Mouse (Mus musculus): Measurements from ENCODE around the gene 5330417C22Rik. TPM values are rescaled to one million over a fixed set of nuclear protein-coding genes. Genes with fewer than 3 reads are reported as not detected.
"Not testable (repeated sequence)": the region's sequence is repeated elsewhere in the genome, so short reads cannot be mapped to it uniquely, and the experiment has no call there.

5330417C22Rik gene
- polyA plus RNA-seq (2015; fragmentation: Nextera tagmentation; extraction: Ambion mirVana): 9.8 and 10.0 TPM in 2 replicates

DNA sequence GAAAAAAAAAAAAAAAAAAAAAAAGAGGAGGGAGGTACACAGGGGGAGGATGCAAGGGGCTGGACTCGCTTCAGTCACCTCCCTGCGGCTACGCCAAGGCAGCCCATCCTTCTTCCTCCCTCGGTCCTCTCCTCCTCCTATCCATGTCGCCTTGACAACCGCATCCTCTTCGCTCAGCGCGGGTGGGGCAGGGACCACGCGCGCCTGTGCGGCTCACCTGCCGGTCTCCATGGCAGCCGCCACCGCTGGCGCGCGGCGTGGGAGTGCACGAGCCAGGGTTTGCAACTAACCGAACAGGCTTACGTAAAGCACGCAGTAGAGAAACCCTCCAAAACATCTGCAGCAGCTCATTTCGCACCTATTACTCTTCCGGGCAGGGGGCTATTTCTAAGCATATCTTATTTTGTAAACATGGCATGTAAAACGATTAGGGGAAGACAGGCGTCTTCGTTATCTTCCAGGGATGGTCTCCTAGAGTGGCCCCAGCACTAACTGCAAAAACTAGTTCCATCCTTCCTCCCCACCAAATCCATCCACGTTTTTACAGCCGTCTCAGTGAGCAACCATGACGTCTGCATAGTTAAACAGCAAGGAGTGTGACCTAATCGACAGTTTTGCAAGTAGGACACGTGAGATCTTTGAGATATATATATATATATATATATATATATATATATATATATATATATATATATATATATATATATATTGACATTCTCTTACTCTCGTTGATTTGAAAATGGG lies at the start of gene 5330417C22Rik:
5330417C22Rik (minus strand) TSS at position 20 of the 744 bp plus-strand sequence.
- peak; percentile 97 for ATAC-seq (ENCODE audit: low FRiP score)
- H3K27me3 ChIP-seq: peaks cover 9% of the 10 kb centered on the region; the same call in 1 of the 2 replicates
- H3K4me1 ChIP-seq (replicated peaks): peaks cover 27% of the 10 kb centered on the region
- no peaks in the 10 kb centered on the region for H3K9me3 ChIP-seq
- WGBS: under 1% methylated on average over 35 of the region's 35 CpGs
- H3K4me3 ChIP-seq: peak within 1 kb of the TSS; percentile 42
- H3K4me2 ChIP-seq: peak within 1 kb of the TSS; percentile 64
- peak within 1 kb of the TSS; percentile 69 for H3K9ac ChIP-seq
- H3K36me3 ChIP-seq: no peaks in the 10 kb centered on the region
- peak within 1 kb of the TSS; percentile 78 for H3K27ac ChIP-seq

DNA sequence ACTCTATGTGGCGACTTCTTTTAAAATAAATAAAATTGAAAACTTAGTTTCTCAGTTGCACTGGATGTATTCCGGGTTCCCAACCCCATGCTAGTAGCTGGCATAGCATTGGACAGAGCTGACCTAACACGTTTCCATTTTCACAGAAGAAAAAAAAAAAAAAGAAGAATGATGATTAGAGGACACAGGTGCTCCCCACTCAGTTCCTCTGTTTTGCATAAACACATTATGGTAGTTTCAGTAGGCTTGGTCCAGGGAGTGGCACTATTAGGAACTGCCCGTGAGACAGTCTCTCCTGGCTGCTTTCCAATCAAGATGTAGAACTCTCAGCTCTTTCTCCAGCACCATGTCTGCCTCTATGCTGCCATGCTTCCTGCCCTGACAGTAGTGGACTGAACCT lies 48.2 kb upstream of the 5330417C22Rik start:
- Histone ChIP-seq H3K27ac (no peak overlapping the region), H3K4me3 (no peak overlapping the region), H3K36me3 (0 out of 2 replicates have a peak, but pooled peaks cover 5% of the 10 kb centered on the region), H3K4me2 (no peak overlapping the region), H3K27me3 (no peaks in the 10 kb centered on the region), H3K9me3 (no peaks in the 10 kb centered on the region), H3K9ac (no peak overlapping the region), H3K4me1 (replicated peaks) (no peaks in the 10 kb centered on the region; the same call in 1 of the 2 replicates)
- no peak for ATAC-seq (ENCODE audit: low FRiP score)
- WGBS: 78% methylated on average over 4 of the region's 4 CpGs

DNA sequence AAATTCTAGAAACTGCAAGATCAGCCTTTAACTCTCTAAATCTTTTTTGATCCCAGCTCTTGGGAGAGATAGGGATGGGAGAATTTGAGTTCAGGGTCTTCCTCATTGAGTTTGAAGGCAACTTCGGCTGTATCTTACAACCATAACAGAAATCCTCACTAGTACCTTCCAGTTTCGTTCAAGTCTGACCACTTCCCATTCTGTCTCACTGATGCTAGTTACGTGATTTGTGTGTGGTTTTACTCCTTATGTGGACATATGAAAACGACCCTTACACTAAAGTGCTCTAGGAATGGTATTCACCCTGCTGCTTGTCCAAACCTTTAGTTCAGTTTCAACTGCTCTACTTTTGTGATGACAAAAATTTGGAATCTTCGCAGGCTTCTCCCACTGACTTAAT lies 37.7 kb upstream of the 5330417C22Rik start:
- Histone ChIP-seq H3K4me2 (0 out of 2 replicates have a peak overlapping the region, but pooled peaks have one; percentile 8), H3K4me3 (no peak overlapping the region), H3K36me3 (peaks cover 9% of the 10 kb centered on the region), H3K9me3 (no peaks in the 10 kb centered on the region), H3K27me3 (no peaks in the 10 kb centered on the region), H3K27ac (no peak overlapping the region), H3K4me1 (replicated peaks) (peaks cover 28% of the 10 kb centered on the region), H3K9ac (no peak overlapping the region)
- no peak for ATAC-seq (ENCODE audit: low FRiP score)
- 92% methylated on average over 5 of the region's 5 CpGs for WGBS

DNA sequence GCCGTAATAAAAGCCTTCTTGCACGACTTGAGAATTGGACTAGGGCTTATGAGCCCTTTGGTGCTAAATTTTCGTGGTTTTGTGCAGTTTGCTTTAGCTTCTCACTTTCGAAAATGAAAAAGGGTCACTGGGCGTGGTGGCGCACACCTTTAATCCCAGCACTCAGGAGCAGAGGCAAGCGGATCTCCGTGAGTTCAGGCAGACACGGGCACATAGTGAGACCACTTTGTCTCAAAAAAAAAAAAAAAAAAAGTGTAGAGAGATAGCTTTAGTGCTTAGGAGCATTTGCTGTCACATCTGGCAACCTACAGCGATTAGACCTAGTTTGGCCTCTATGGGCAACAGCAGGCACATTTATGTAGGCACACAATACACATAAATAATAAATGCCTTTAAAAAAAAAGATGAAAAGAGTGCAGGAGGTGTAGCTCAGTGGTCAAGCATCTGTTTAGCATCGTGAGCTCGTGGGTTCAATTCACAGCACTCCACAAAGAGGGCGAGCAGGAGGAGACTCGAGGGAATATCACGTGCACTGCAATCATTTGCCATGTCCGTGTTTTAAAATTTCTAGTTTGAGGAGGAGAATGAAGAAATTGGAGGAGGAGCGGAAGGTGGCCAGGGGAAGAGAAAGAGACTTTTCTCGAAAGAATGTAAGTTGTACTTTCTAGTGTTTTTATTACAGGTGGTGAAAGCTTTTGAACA lies 36.1 kb upstream of the 5330417C22Rik start:
- Histone ChIP-seq H3K4me3 (peak overlapping the region; percentile 61), H3K36me3 (peaks cover 3% of the 10 kb centered on the region; the same call in 1 of the 2 replicates), H3K27me3 (no peaks in the 10 kb centered on the region), H3K9me3 (no peaks in the 10 kb centered on the region), H3K4me2 (peak overlapping the region; percentile 73), H3K4me1 (replicated peaks) (peaks cover 33% of the 10 kb centered on the region), H3K27ac (0 out of 2 replicates have a peak overlapping the region, but pooled peaks have one; percentile 82), H3K9ac (peak overlapping the region; percentile 83)
- 43% methylated on average over 18 of the region's 18 CpGs for WGBS
- no peak for ATAC-seq (ENCODE audit: low FRiP score)

- 2% methylated on average over 42 of the region's 42 CpGs for WGBS
- peak within 1 kb of the TSS; percentile 73 for H3K4me2 ChIP-seq
- H3K9me3 ChIP-seq: no peaks in the 10 kb centered on the region
- peak within 1 kb of the TSS; percentile 82 for H3K27ac ChIP-seq
- no peaks in the 10 kb centered on the region for H3K27me3 ChIP-seq
- H3K4me1 ChIP-seq (replicated peaks): peaks cover 33% of the 10 kb centered on the region
- peak within 1 kb of the TSS; percentile 61 for H3K4me3 ChIP-seq
- peak within 1 kb of the TSS; percentile 83 for H3K9ac ChIP-seq
- ATAC-seq (ENCODE audit: low FRiP score): peak; percentile 97
- H3K36me3 ChIP-seq: peaks cover 3% of the 10 kb centered on the region; the same call in 1 of the 2 replicates
These were observed 35.3 kb upstream of the 5330417C22Rik start, which contains the start of gene Taf13 for GRCm38 (mm10) chr3:108571443-108572294. Gene Taf13, plus strand, starts transcription at chr3:108571698.

- no peak for ATAC-seq (ENCODE audit: low FRiP score)
- H3K36me3 ChIP-seq: no peaks in the 10 kb centered on the region
- 90% methylated on average over 14 of the region's 14 CpGs for WGBS
- no peak overlapping the region for H3K9ac ChIP-seq
- H3K27me3 ChIP-seq: no peaks in the 10 kb centered on the region
- peak overlapping the region; percentile 73; the same call in 1 of the 2 replicates for H3K4me2 ChIP-seq
- H3K4me1 ChIP-seq (replicated peaks): peaks cover 33% of the 10 kb centered on the region
- no peaks in the 10 kb centered on the region for H3K9me3 ChIP-seq
- no peak overlapping the region for H3K4me3 ChIP-seq
- H3K27ac ChIP-seq: peak overlapping the region; percentile 66
These were observed 34.5 kb upstream of the 5330417C22Rik start for GRCm38 (mm10) chr3:108570813-108571212.

DNA sequence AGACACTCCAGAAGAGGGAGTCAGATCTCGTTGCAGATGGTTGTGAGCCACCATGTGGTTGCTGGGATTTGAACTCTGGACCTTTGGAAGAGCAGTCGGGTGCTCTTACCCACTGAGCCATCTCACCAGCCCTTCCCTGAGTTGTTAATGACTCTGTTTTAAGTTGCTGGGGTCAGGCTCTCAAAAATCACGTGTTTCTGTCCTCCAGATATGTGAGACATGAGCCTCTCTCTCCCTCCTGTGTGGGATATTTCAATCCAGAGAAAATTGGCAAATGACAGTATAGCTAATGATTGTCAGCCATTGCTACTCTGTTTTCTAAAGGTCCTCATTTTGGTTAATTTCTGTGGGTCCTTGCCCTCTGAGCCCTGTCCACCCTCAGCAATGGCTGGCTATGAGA lies 33.3 kb upstream of the 5330417C22Rik start:
- H3K27ac ChIP-seq: peak overlapping the region; percentile 12; the same call in 1 of the 2 replicates
- 59% methylated on average over 3 of the region's 3 CpGs for WGBS

GRCm38 (mm10) chr3:108567990-108568877 lies 31.9 kb upstream of the 5330417C22Rik start:
- Histone ChIP-seq H3K4me1 (replicated peaks) (peaks cover 20% of the 10 kb centered on the region), H3K36me3 (no peaks in the 10 kb centered on the region), H3K4me2 (no peak overlapping the region), H3K9me3 (no peaks in the 10 kb centered on the region), H3K27ac (peak overlapping the region; percentile 72), H3K27me3 (no peaks in the 10 kb centered on the region), H3K4me3 (no peak overlapping the region), H3K9ac (no peak overlapping the region)
- WGBS: 13% methylated on average over 15 of the region's 15 CpGs
- no peak for ATAC-seq (ENCODE audit: low FRiP score)

More for the DNA sequence above, 33.3 kb upstream of the 5330417C22Rik start:
- H3K4me2 ChIP-seq; H3K9me3 ChIP-seq; H3K36me3 ChIP-seq; ATAC-seq (ENCODE audit: low FRiP score); H3K27me3 ChIP-seq; H3K9ac ChIP-seq; H3K4me3 ChIP-seq: not testable (repeated sequence)
- peaks cover 25% of the 10 kb centered on the region for H3K4me1 ChIP-seq (replicated peaks)

- peak overlapping the region; percentile 83 for H3K4me3 ChIP-seq
- 15% methylated on average over 4 of the region's 4 CpGs for WGBS
- ATAC-seq (ENCODE audit: low FRiP score): peak; percentile 3; the same call in 1 of the 2 replicates
- H3K27ac ChIP-seq: peak overlapping the region; percentile 95
- peak overlapping the region; percentile 53 for H3K9ac ChIP-seq
- peaks cover 21% of the 10 kb centered on the region for H3K4me1 ChIP-seq (replicated peaks)
- peak overlapping the region; percentile 66 for H3K4me2 ChIP-seq
- H3K27me3 ChIP-seq: no peaks in the 10 kb centered on the region
- H3K36me3 ChIP-seq: peaks cover 22% of the 10 kb centered on the region
- no peaks in the 10 kb centered on the region for H3K9me3 ChIP-seq
These were observed 27.0 kb upstream of the 5330417C22Rik start for GRCm38 (mm10) chr3:108563309-108563708.

GRCm38 (mm10) chr3:108562777-108563271 lies 26.5 kb upstream of the 5330417C22Rik start:
- Histone ChIP-seq H3K9ac (peak overlapping the region; percentile 53), H3K4me3 (peak overlapping the region; percentile 83), H3K36me3 (peaks cover 27% of the 10 kb centered on the region), H3K4me2 (peak overlapping the region; percentile 66), H3K9me3 (no peaks in the 10 kb centered on the region), H3K27ac (peak overlapping the region; percentile 95), H3K4me1 (replicated peaks) (peaks cover 21% of the 10 kb centered on the region), H3K27me3 (no peaks in the 10 kb centered on the region)
- WGBS: 18% methylated on average over 15 of the region's 15 CpGs
- peak; percentile 78 for ATAC-seq (ENCODE audit: low FRiP score)
